Mouse (Mus musculus): ENCODE measurements around the gene Fam155a.
A peak's percentile ranks its signal among the peaks of the same experiment; 100 is the strongest.

Gene Fam155a

GRCm38 (mm10) chr8:9252991-9253390 is 518.0 kb downstream of the Fam155a start:
- no peak for DNase-seq

GRCm38 (mm10) chr8:9248109-9248821 is 522.7 kb downstream of the Fam155a start:
- no peak for DNase-seq

DNA sequence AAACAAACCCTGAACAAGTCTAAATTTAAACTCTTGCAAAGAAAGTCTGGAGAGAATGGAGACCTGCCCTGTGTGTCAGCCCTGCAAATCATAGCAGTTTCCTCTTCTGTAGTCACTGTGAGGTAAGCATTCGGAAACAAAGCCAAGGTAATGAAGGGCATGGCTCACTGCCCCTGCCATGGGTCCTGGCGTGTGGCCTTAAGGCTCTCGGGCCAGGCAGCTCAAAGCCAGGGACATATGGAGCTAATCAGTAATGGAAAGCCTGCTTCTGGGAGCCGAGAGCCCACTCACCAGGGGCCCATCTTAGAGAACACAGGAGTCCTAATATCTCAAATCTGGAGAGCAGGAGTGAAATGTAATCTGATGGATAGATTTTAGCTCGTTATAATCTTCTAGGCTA is 525.0 kb downstream of the Fam155a start:
- peak; percentile 79 for DNase-seq

DNA sequence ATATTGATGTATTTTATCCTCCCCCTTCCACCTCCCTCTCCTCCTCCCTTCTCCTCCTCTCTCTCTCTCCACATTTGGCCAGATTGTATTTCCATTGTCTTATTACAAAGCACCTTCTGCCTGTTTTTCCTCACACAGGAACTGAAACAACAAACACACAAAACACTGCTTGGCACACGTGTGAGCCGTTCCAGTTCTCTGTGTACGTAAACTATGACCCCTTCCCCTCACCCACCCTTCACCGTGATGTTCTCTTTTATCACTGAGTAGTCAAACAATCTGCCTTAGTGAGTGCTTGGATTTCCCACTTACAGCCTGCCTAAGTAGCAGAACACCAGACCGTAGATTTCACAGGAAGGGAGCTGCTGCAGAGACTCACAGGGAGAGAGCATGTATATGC is 530.0 kb downstream of the Fam155a start:
- no peak for DNase-seq

DNA sequence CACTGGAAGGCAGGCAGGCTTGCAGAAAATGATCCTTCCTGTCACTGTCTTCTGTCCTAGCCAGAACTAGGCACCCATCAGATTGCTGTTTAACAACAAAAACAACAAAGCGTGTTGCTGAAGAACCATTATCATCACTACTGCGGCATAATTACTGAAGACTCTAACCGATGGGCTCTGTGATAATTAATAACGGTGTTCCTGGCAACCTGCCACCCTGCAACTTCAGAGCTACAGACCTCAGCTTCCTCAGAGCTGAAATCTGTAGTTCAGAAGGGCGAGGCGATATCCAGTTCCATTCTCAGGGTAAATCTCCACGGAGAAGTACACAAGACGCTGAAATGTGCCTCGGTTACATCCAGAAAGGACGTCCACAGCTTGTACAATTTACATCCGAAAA is 531.2 kb downstream of the Fam155a start:
- DNase-seq, result no peak

DNA sequence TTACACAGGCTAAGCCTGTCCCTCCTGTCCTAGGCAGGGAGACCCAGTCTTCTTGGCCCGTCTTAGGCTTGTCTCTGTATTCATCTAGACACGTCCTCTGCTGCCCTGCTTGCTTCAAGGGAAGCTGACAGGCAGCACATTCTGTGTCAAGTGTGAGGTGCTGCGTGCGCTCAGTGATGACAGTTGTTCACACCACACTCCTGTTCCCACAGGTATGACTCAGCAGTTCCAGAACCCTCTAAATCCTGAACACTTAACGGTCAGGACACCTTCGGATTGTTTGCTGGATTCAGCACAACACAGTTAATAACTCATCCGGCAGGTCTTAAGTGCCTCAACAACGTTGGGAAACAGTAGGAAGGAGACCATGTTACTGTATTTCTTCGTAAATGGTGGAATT is 532.0 kb downstream of the Fam155a start:
- DNase-seq, result no peak

GRCm38 (mm10) chr8:9233326-9233919 is 537.5 kb downstream of the Fam155a start:
- DNase-seq, result peak; percentile 83

GRCm38 (mm10) chr8:9227779-9228464 is 543.0 kb downstream of the Fam155a start:
- peak; percentile 50 for DNase-seq

DNA sequence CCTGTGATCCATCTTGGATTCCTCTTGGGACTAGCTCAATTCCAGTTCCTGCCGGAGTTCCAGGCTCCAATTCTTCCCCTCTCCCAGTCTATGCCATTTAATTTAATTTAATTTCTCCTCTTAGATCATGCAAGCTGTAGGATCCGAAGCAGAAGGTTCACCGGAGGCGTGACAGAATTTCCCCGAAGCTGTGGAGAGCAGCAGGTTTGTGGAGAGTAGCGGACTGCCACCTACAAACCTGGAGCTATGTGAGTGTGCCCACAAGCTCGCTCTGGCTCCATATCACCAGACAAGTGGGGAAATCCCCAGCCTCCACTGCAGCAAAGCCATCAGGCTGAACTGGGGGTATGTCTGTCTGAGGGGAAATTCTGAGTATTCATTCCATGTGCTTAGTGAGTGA is 544.2 kb downstream of the Fam155a start:
- DNase-seq, result no peak

- no peak for DNase-seq
Measured at GRCm38 (mm10) chr8:9211751-9212150, 559.2 kb downstream of the Fam155a start.

DNA sequence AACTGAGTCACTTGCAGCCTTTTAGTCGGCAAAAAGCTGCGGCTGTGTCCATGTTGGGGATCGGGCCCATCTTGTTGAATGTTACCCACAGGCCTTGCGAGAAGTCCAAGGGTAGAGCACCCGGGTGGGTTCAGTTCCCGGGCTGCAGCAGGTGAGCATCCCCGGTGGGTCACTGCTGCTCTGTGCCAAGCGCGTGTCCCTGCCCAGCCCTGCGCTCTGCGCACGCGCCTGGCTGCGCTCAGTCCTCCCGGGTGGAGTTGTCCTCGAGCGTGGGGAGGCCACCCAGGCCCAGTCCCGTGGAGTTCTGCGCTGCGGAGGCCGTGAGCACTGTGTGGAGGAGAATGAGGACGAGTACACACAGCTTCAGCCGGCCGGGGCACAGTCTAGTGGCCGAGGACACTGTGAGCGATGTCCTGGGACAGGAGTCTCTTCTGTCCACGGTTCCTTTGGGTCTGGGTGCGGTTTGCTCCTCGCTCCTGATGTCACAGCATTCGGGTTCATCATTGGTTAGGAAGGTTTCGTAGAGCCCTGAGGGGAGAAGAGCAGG is 563.4 kb downstream of the Fam155a start:
- DNase-seq, result no peak

DNA sequence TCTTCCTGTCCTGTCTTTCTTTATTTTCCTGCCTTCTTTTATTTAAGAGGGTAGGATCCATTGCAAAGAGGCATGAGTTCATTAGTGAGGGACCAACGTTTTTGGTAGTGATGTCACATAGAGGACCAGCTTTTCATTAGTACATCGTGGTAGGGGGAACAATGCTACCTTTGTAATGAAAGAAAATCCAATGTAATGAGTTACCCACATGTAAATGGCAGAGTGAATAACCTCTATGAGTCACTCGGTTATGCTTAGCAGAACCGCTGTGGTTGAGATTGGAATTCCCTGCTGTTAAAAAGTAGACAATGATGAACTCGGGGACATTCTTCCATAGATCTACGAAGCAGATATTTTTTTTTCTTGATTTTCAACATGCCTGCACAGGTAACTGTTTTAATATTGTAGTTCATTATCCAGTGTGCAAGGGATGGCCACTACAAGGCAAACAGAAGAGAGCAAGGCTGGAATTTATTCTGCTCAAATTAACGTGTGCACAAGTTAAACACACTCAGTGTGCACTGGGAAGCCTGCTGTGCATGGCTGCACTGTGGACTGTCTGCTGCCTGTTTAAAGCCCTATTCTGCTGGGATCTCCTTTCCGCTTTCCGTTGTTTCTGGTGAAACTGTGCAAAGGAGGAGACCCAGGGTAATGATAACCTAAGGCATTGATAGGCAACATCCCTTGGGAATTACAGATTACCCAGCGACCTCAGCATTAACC is 566.5 kb downstream of the Fam155a start:
- no peak for DNase-seq

- DNase-seq, result no peak
Measured at GRCm38 (mm10) chr8:9200099-9200498, 570.9 kb downstream of the Fam155a start.

- no peak for DNase-seq
Measured at GRCm38 (mm10) chr8:9191682-9192081, 579.3 kb downstream of the Fam155a start.

- DNase-seq, result no peak
Measured at GRCm38 (mm10) chr8:9188616-9189015, 582.3 kb downstream of the Fam155a start.

DNA sequence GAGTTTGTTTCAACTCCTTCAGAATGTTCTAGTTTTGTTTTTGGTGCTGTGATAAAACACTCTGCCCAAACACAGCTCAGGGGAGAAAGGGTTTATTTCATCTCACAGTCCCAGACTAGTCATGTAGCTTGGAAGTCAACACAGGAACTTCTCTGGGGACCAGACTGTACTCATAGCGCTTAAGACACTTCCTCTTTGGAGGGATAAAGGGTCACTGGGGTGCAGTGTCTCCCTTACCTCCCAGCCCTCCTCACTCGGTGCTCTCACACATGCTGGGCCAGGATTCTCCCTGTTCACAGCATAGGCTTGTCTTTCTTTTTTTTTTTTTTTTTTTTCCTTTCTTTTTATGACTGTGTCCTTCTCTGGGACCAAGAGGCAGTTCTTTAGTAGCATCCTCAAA is 585.8 kb downstream of the Fam155a start:
- no peak for DNase-seq

DNA sequence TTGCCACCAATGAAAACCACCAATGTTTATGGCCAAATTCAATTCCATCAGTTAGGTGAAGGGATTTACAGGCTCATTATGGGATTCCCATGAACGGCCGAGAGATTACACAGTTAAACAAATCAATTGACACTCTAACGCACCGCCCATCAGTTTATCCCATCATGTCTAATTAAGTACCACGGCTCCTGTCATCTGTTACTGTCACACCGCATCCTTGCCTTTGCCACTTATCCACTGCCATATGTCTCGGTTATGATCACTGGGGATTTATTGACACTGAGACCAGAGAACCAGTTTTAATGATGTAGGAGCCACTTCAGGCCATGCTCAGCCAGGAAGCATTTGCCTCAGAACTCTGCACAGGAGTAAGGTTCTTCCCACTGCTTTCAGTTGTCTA is 588.5 kb downstream of the Fam155a start:
- no peak for DNase-seq

DNA sequence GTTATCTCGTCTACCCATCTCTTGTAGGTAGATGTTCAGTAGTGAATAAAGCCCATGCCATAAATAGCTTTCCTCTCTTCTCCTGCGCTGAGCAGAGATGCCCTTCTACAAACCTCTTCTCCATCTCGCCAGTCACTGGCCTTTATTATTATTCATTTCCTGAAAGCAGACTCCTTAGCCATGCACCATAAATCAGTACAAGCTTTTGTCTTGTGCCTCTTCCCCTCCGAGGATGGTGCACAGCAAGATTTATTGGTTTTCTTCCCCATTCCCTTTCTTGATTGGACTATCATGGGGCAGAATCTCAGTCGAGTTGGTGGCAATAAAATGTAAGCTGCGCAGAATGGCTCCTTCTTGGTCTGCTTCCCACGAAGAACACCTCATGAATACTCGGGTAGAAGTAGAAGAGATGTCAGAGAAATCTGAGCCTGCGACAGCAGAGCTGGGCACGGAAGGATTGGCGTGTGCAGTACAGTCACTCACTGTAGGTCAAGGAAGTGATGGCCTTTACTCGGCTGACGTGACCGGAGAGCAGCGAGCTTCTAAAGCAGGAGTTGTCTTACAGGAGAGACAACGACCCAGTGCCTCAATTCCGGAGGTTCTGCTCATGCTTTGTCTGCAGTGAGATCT is 590.2 kb downstream of the Fam155a start:
- DNase-seq, result no peak

DNA sequence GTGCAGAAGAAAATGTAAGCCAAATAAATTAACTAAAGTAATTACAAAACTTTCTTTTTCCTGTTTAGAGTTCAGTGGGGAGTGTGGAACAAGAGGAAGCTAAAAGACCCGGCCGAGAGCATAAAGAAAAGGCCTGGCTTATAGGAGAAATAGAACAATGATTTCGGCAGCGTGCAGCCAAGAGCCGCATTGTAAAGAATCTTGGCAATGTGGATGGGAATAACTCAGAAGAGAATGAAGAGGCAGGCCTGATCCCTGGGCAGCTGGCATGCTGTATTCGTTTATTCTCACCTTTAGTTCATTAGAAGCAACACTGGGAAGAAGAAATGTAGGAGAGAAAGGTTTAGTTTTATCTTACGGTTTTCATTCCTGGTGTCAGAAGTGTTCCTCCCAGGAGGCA is 594.0 kb downstream of the Fam155a start:
- no peak for DNase-seq

GRCm38 (mm10) chr8:9174865-9175565 is 595.9 kb downstream of the Fam155a start:
- peak; percentile 3 for DNase-seq

- DNase-seq, result no peak
Measured at GRCm38 (mm10) chr8:9171848-9172247, 599.1 kb downstream of the Fam155a start.

- DNase-seq, result no peak
Measured at GRCm38 (mm10) chr8:9167995-9168394, 603.0 kb downstream of the Fam155a start.

Data from cerebellum, adult 11 months (tissue).